Mouse (Mus musculus): ENCODE results near the gene Gm21958.
"Not testable (repeated sequence)": the region's sequence is repeated elsewhere in the genome, so short reads cannot be mapped to it uniquely, and the experiment has no call there.

The Gm21958 gene

GRCm38 (mm10) chr3:54718947-54719346, 4.8 kb upstream of the Gm21958 start:
- no peak for DNase-seq

- DNase-seq, result no peak
Measured at GRCm38 (mm10) chr3:54717348-54717747, 3.2 kb upstream of the Gm21958 start.

GRCm38 (mm10) chr3:54715461-54715860, 1.3 kb upstream of the Gm21958 start:
- DNase-seq, result no peak

DNA sequence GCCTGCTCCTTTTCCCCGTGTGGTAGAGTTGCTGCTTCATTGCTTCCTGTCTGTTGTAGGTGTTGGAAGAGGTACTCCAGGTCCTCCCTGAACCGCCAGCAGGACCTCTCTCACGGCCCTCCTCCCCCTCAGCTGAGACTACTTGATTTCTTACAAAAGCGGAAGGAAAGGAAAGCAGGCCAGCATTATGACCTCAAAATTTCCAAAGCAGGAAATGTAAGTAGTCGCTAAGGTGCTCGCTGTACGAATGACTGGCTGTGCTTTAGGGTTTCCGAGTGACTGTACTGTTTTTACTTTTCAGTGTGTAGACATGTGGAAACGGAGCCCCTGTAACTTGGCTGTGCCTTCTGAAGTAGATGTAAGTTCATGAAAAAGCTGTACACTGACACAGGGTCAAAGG, 5.2 kb downstream of the Gm21958 start:
- DNase-seq, result no peak

DNA sequence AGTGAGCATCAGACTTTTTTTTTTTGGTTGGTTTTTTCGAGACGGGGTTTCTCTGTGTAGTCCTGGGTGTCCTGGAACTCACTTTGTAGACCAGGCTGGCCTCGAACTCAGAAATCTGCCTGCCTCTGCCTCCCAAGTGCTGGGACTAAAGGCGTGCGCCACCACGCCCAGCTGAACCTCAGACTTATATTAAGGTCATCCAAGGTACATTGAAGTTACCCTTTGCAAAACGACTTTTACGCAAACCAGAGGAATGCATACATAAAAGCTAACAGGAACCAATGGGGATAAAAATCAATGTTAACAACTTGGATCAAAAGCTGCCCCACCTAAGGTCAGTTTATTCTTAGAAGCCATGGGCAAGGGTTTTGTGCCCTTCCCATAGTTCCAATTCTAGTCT, 10.0 kb downstream of the Gm21958 start:
- not testable (repeated sequence) for DNase-seq

- no peak for DNase-seq
Measured at GRCm38 (mm10) chr3:54699759-54700301, 14.3 kb downstream of the Gm21958 start.

DNA sequence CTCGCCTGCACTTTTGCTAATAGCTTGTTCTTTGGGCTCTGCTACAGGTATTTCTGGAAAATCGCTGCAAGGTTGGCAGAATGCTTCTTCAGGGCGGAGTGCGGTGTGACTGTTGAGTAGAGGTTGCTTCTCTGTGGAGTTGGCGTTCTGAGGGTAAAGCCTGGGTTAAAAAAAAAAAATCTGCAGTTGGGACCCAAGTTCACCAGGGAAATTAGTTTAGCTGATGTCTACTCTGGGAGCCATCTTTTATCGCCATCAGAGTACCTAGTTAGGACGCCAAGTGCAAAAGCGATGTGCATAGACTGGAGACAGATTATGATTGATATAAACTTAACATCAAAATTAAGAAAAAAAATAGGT, 21.1 kb downstream of the Gm21958 start:
- no peak for DNase-seq

DNA sequence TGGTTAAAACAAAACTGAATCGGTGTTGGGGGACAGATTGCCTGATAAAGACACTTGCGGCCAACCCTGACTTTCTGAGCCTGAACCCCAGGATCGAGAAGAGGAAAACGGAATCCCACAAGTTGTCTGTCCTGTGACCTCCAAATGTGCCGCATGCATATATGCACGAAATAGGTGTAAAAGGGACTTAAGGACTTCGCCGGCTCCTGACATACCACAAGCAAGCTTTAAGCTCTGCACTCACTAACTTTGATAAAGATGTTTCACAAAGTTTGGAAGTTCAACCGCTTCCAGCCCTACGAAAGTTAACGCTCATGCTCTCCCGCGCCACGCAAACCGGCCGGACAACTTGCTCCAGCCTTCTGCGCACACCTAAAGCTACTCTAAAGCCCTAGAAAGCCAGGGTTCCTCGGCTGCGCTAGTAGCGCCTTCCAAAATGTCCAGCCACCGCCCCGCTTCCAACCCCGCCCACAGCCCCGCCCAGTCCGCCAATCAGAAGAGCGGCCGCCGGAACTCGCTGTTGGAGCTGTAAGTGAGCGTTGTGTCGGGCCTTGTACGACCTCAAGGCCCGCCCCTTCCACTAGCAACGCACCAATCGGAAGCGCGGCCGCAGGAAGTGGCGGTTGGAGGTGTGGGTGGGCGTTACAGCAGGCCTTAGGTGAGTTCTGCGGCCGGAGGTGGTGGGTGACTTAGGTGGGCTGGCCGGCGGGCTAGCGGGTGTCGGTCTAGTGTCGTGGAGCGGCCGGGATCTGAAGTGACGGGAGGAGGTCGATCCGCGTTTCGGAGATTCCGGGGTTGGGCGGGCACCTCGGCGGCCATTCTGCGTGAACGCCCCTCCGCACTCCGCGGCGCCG, 21.7 kb downstream of the Gm21958 start, which contains the start of gene Supt20:
Gene Supt20 (plus strand): TSS at position 606 of the 854 bp plus-strand sequence.
- DNase-seq, result peak; percentile 93

- no peak for DNase-seq
Measured at GRCm38 (mm10) chr3:54689091-54689490, 25.1 kb downstream of the Gm21958 start.

GRCm38 (mm10) chr3:54687245-54687644, 26.9 kb downstream of the Gm21958 start:
- no peak for DNase-seq

DNA sequence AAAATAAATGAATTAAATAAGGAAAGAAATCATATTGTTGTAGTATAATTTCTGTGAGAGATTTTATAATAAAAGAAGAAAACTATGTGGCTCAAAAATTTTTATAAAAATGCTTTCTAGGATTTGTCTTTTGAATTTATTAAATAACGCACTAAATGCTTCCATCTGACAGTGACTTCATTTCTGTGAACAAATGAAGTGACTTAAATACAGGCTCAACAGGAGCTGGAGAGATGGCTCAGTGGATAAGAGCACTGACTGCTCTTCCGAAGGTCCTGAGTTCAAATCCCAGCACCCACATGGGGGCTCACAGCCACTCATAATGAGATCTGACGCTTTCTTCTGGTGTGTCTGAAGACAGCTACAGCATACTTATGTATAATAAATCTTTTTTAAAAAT, 29.0 kb downstream of the Gm21958 start:
- no peak for DNase-seq

DNA sequence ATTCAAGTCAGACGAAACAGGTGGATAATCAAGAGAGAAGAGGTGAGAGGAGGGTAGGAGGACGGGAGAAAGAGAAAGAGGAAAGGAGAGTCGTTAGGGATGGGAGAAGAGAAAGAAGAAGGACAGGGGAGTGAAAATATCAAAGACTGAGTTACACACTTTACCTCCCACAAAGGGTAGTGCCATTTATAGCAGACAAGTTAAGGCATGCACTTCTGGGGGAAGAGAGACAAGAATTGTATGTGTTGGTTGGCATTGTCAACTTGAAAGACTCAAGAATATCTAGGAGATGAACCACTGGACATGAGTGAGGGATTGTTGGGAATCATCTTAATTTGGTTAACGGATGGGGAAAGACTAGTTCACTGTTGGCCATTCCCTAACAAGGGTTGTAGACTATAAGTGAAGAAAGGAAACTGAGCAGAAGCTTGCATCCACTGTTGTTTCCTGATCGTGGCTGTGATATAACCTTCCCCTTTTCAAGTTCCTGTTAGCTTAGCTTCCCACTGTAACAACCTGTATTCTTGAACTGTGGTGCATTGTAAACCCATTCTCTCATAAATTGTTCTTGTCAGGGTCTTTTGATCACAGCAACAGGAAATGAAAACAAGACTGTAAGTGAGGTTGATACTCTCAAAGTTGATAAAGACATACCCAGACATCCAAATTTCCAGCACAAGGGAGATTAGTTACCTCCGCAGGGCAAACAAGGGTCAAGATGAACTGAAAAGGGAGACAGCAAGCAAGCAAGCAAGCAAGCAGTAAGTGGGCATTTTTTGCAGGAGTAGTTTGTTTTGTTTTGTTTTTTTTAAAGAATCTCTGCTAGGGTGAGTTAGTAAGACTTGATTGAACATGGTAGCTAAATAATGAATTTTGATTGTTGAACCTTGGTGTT, 32.6 kb downstream of the Gm21958 start:
- DNase-seq, result no peak

DNA sequence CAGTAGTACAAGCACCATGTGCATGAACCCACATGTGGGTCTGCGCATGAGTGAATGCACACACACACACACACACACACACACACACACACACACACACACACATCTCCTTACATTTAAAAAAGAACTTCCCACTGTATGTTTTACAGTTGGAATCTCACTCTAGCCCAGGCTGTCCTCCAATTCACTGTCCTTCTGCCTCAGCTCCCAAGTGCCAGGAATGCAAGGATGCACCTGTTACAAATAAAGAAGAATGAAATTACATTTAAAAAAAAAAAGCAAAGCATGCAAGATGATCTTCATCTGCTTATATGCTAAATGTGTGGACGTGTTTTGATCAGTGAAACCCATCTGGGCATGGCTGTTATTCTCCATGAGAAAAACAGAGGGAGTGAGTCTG, 37.3 kb downstream of the Gm21958 start:
- DNase-seq, result no peak

DNA sequence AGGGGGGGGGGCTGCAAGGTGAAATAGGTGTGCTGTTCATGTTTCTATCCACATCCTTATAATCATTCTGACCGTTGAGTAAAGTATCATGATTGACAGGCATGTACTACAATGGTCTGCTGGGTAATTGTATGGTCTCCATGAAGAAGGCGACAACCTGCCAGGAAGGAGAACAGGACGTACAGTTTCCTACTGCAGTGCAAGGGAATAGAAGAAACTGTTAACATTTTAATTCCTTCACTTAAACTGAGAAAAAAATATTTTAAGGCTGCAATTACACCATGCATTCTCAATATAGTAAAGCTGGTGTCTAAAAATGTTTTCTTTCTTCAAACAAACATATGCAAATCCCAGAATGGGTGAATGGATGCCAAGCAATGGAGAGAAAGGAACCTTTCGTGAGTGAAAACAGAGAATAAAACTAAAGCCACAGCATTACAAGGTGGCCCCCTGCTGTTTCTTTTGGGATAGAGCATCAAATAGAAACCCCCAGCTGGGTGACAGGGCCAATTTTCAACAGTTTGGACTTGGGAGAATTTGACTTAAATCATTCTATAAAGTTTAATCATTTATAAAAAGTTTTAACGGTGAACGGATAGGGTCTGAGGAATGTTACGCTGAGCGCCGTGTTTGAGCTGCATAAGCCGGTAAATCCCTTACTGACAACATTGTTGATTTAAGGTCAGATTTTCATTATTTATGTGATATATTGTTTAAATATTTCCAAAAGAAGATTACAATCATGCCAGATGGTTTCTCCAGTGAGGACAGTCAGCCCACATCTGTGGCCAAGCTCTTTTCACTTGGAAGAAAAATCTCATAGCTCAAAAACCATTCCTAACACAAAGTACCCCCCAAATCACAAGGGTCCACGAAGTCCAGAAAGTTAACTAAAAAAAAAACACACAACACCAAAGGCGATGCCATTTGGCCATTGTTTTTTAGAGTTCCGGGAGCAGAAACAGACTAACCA, 41.3 kb downstream of the Gm21958 start:
- DNase-seq, result peak; percentile 44

DNA sequence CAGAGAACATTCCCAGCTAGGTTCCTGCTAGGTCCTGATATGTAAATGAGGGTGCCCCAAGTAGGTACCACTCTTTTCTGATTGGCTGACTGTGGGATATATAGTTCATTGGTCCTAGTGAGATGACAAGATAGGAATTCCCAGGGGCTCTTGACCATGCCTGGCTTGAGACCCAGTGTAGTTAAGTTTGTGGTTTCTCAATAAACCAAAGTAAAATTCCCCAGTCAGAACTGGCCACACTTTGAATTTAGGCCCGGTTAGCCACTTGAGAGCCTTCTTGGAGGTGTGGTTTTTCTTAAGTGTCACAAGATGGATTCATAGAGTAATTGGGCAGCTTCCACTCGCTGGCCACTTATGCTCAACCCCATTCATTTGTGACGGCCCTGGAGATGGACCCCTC, 42.0 kb downstream of the Gm21958 start:
- DNase-seq, result no peak

DNA sequence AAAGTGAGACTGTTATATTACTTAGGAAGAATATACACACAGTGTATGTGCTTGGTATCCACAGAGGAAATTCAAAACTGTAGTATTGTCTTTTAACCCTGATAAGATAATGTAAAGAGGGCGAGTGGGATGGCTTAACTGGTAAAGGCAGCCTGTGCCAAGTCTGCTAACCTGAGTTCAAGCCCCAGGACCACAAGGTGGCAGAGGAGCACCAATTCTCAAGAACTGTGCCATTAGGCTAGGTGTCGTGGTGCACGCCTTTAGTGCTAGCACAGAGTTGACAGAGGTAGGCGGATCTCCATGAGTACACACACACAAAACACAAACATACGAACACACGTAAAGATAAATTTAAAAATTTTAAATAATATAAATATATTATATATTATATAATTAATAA, 44.6 kb downstream of the Gm21958 start:
- DNase-seq, result no peak

GRCm38 (mm10) chr3:54668722-54669121, 45.4 kb downstream of the Gm21958 start:
- no peak for DNase-seq

DNA sequence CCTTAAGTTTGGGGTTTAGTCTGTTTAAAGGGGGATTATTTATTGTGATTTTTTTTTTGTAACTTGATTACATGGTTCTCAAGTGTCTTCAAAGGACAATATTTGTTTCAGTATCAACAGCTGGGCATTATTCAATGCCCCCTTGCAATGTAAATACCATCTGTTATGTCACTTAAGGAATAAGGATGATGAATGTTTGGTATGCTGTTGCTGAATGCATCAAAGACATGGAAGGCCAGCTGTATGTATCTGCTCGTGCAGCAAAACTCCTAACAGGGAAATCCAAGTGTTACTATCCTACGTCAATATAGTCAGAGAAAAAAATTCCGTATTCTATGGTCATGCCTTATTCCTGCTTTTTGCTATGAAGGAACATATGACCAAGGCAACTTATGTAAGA, 46.0 kb downstream of the Gm21958 start:
- no peak for DNase-seq

Data from lung, postnatal 14 days (tissue).